Mouse (Mus musculus): Measurements from ENCODE around the gene Socs2. TPM values are rescaled to one million over a fixed set of nuclear protein-coding genes. Genes with fewer than 3 reads are reported as not detected.

Socs2 gene
- polyA plus RNA-seq, 1 experiment from 2014 or later: 124 TPM

GRCm38 (mm10) chr10:95457367-95458049, 40.5 kb upstream of the Socs2 start:
- Histone ChIP-seq H3K9ac (ENCODE audit: low read depth, low read length) (no peak overlapping the region), H3K4me2 (ENCODE audit: low read length) (no peak overlapping the region), H3K9me3 (replicated peaks; ENCODE audit: low read length) (no peaks in the 10 kb centered on the region), H3K4me1 (replicated peaks; ENCODE audit: insufficient read depth, low read length) (no peaks in the 10 kb centered on the region), H3K36me3 (ENCODE audit: insufficient read depth, low read length) (no peaks in the 10 kb centered on the region), H3K4me3 (replicated peaks; ENCODE audit: low read depth, low read length) (no peak overlapping the region), H3K27ac (no peak overlapping the region), H3K27me3 (ENCODE audit: insufficient read depth, low read length) (no peaks in the 10 kb centered on the region)
- DNase-seq (ENCODE audit: low spot score) (no peak), ATAC-seq (replicated peaks; ENCODE audit: low FRiP score, low read depth) (no peak)
- WGBS: 85% methylated on average over 8 of the region's 8 CpGs
- no peak for TF ChIP-seq CTCF (IDR thresholded peaks at IDR 0.05; ENCODE audit: low read depth)

GRCm38 (mm10) chr10:95456103-95456502, 39.1 kb upstream of the Socs2 start:
- no peaks in the 10 kb centered on the region for H3K4me1 ChIP-seq (replicated peaks; ENCODE audit: insufficient read depth, low read length)
- H3K9me3 ChIP-seq (replicated peaks; ENCODE audit: low read length): no peaks in the 10 kb centered on the region
- no peak overlapping the region for H3K27ac ChIP-seq
- no peak overlapping the region for H3K4me3 ChIP-seq (replicated peaks; ENCODE audit: low read depth, low read length)
- H3K9ac ChIP-seq (ENCODE audit: low read depth, low read length): no peak overlapping the region
- no peak for TF ChIP-seq CTCF (IDR thresholded peaks at IDR 0.05; ENCODE audit: low read depth)
- H3K36me3 ChIP-seq (ENCODE audit: insufficient read depth, low read length): no peaks in the 10 kb centered on the region
- H3K4me2 ChIP-seq (ENCODE audit: low read length): no peak overlapping the region
- no peaks in the 10 kb centered on the region for H3K27me3 ChIP-seq (ENCODE audit: insufficient read depth, low read length)
- ATAC-seq (replicated peaks; ENCODE audit: low FRiP score, low read depth) (no peak), DNase-seq (ENCODE audit: low spot score) (no peak)
- WGBS: 68% methylated on average over 2 of the region's 2 CpGs

GRCm38 (mm10) chr10:95453282-95453681, 36.3 kb upstream of the Socs2 start:
- WGBS: 85% methylated on average over 5 of the region's 5 CpGs
- no peaks in the 10 kb centered on the region for H3K27me3 ChIP-seq (ENCODE audit: insufficient read depth, low read length)
- no peaks in the 10 kb centered on the region for H3K36me3 ChIP-seq (ENCODE audit: insufficient read depth, low read length)
- no peak overlapping the region for H3K27ac ChIP-seq
- DNase-seq (ENCODE audit: low spot score) (no peak), ATAC-seq (replicated peaks; ENCODE audit: low FRiP score, low read depth) (no peak)
- H3K9ac ChIP-seq (ENCODE audit: low read depth, low read length): no peak overlapping the region
- H3K9me3 ChIP-seq (replicated peaks; ENCODE audit: low read length): no peaks in the 10 kb centered on the region
- TF ChIP-seq CTCF (IDR thresholded peaks at IDR 0.05; ENCODE audit: low read depth): no peak
- no peaks in the 10 kb centered on the region for H3K4me1 ChIP-seq (replicated peaks; ENCODE audit: insufficient read depth, low read length)
- H3K4me3 ChIP-seq (replicated peaks; ENCODE audit: low read depth, low read length): no peak overlapping the region
- no peak overlapping the region for H3K4me2 ChIP-seq (ENCODE audit: low read length)

GRCm38 (mm10) chr10:95449033-95449432, 32.1 kb upstream of the Socs2 start:
- Histone ChIP-seq H3K27me3 (ENCODE audit: insufficient read depth, low read length) (no peaks in the 10 kb centered on the region), H3K9ac (ENCODE audit: low read depth, low read length) (no peak overlapping the region), H3K27ac (no peak overlapping the region), H3K4me3 (replicated peaks; ENCODE audit: low read depth, low read length) (no peak overlapping the region), H3K4me2 (ENCODE audit: low read length) (no peak overlapping the region), H3K9me3 (replicated peaks; ENCODE audit: low read length) (no peaks in the 10 kb centered on the region), H3K4me1 (replicated peaks; ENCODE audit: insufficient read depth, low read length) (no peaks in the 10 kb centered on the region), H3K36me3 (ENCODE audit: insufficient read depth, low read length) (no peaks in the 10 kb centered on the region)
- no peak for TF ChIP-seq CTCF (IDR thresholded peaks at IDR 0.05; ENCODE audit: low read depth)
- ATAC-seq (replicated peaks; ENCODE audit: low FRiP score, low read depth): no peak
- 83% methylated on average over 6 of the region's 6 CpGs for WGBS
- DNase-seq (ENCODE audit: low spot score): no peak

GRCm38 (mm10) chr10:95447954-95448353, 31.0 kb upstream of the Socs2 start:
- WGBS: 91% methylated on average over 16 of the region's 16 CpGs
- DNase-seq (ENCODE audit: low spot score) (no peak), ATAC-seq (replicated peaks; ENCODE audit: low FRiP score, low read depth) (no peak)
- TF ChIP-seq CTCF (IDR thresholded peaks at IDR 0.05; ENCODE audit: low read depth): no peak
- no peaks in the 10 kb centered on the region for H3K9me3 ChIP-seq (replicated peaks; ENCODE audit: low read length)
- no peak overlapping the region for H3K27ac ChIP-seq
- H3K4me3 ChIP-seq (replicated peaks; ENCODE audit: low read depth, low read length): no peak overlapping the region
- no peak overlapping the region for H3K9ac ChIP-seq (ENCODE audit: low read depth, low read length)
- H3K4me2 ChIP-seq (ENCODE audit: low read length): no peak overlapping the region
- H3K36me3 ChIP-seq (ENCODE audit: insufficient read depth, low read length): no peaks in the 10 kb centered on the region
- no peaks in the 10 kb centered on the region for H3K27me3 ChIP-seq (ENCODE audit: insufficient read depth, low read length)
- no peaks in the 10 kb centered on the region for H3K4me1 ChIP-seq (replicated peaks; ENCODE audit: insufficient read depth, low read length)

GRCm38 (mm10) chr10:95445104-95446056, 28.4 kb upstream of the Socs2 start:
- WGBS: 58% methylated on average over 18 of the region's 18 CpGs
- H3K9ac ChIP-seq (ENCODE audit: low read depth, low read length): no peak overlapping the region
- ATAC-seq (replicated peaks; ENCODE audit: low FRiP score, low read depth): no peak

More at GRCm38 (mm10) chr10:95445104-95446056, 28.4 kb upstream of the Socs2 start:
- Histone ChIP-seq H3K36me3 (ENCODE audit: insufficient read depth, low read length) (no peaks in the 10 kb centered on the region), H3K4me3 (replicated peaks; ENCODE audit: low read depth, low read length) (no peak overlapping the region), H3K9me3 (replicated peaks; ENCODE audit: low read length) (no peaks in the 10 kb centered on the region), H3K27ac (no peak overlapping the region), H3K4me2 (ENCODE audit: low read length) (no peak overlapping the region), H3K4me1 (replicated peaks; ENCODE audit: insufficient read depth, low read length) (no peaks in the 10 kb centered on the region), H3K27me3 (ENCODE audit: insufficient read depth, low read length) (no peaks in the 10 kb centered on the region)
- no peak for TF ChIP-seq CTCF (IDR thresholded peaks at IDR 0.05; ENCODE audit: low read depth)
- DNase-seq (ENCODE audit: low spot score): peak; percentile 12

Data from kidney, postnatal 0 days (tissue).